26 mouse cellular contexts compared by ENCODE assay signal in genomic region chr13:113990247-113990646, GRCm38 (mm10).
"Had no signal": no experiment of that assay in that cellular context is flagged by ENCODE, and none has a peak within 500 bp of the region (broad histone marks: within the 10 kb centered on the region; RNA-seq: fewer than 3 reads in every experiment).

No protein-coding gene starts in this region.

- H3K9me3 ChIP-seq: heart, embryonic 13.5 days; heart, embryonic 15.5 days; hindbrain, embryonic 13.5 days; hindbrain, embryonic 15.5 days; intestine, embryonic 15.5 days; limb, embryonic 13.5 days; limb, embryonic 15.5 days; liver, embryonic 13.5 days; liver, embryonic 15.5 days had no signal

- H3K9ac ChIP-seq: heart, embryonic 13.5 days; heart, embryonic 15.5 days; hindbrain, embryonic 13.5 days; hindbrain, embryonic 15.5 days; intestine, embryonic 15.5 days; limb, embryonic 13.5 days; limb, embryonic 15.5 days; liver, embryonic 13.5 days; liver, embryonic 15.5 days had no signal

- H3K4me3 ChIP-seq: gastrocnemius, adult 2 months; heart, adult 2 months; heart, embryonic 13.5 days; heart, embryonic 15.5 days; hindbrain, embryonic 13.5 days; hindbrain, embryonic 15.5 days; intestine, embryonic 15.5 days; limb, embryonic 13.5 days; limb, embryonic 15.5 days; liver, embryonic 13.5 days; liver, embryonic 15.5 days had no signal

- H3K4me2 ChIP-seq: heart, embryonic 11.5 days; heart, embryonic 13.5 days; heart, embryonic 15.5 days; hindbrain, embryonic 13.5 days; hindbrain, embryonic 15.5 days; intestine, embryonic 15.5 days; limb, embryonic 13.5 days; limb, embryonic 15.5 days; liver, embryonic 11.5 days; liver, embryonic 13.5 days; liver, embryonic 15.5 days had no signal

- DNase-seq: gastrocnemius, adult 2 months; gastrocnemius, postnatal 10 days; gastrocnemius, postnatal 25 days; heart, adult 2 months; heart, postnatal 14 days; heart, postnatal 36 days; kidney, adult 11 months; kidney, adult 8-10 months; kidney, postnatal 14 days; kidney, postnatal 36 days; layer of hippocampus, postnatal 36 days; left cerebral cortex, postnatal 4 days; liver, embryonic 13.5 days; lung, adult 18-20 months had no signal

- H3K27ac ChIP-seq: gastrocnemius, adult 2 months; heart, adult 2 months; heart, embryonic 13.5 days; heart, embryonic 15.5 days; hindbrain, embryonic 13.5 days; hindbrain, embryonic 15.5 days; hindbrain, postnatal 0 days; intestine, embryonic 15.5 days; limb, embryonic 13.5 days; limb, embryonic 15.5 days; liver, embryonic 13.5 days; liver, embryonic 15.5 days had no signal

- H3K36me3 ChIP-seq: heart, embryonic 15.5 days; hindbrain, embryonic 15.5 days; intestine, embryonic 15.5 days; limb, embryonic 13.5 days; limb, embryonic 15.5 days; liver, embryonic 13.5 days; liver, embryonic 15.5 days had no signal

- ATAC-seq: forebrain, embryonic 16.5 days; hindbrain, postnatal 0 days; intestine, embryonic 15.5 days had no signal

- H3K27me3 ChIP-seq: heart, embryonic 13.5 days; heart, embryonic 15.5 days; hindbrain, embryonic 13.5 days; hindbrain, embryonic 15.5 days; intestine, embryonic 15.5 days; limb, embryonic 13.5 days; limb, embryonic 15.5 days; liver, embryonic 13.5 days; liver, embryonic 15.5 days had no signal

- H3K4me1 ChIP-seq: heart, embryonic 15.5 days; intestine, embryonic 15.5 days; liver, embryonic 13.5 days; liver, embryonic 15.5 days had no signal
